Mouse (Mus musculus): Measurements from ENCODE around the gene Brms1.

DNA sequence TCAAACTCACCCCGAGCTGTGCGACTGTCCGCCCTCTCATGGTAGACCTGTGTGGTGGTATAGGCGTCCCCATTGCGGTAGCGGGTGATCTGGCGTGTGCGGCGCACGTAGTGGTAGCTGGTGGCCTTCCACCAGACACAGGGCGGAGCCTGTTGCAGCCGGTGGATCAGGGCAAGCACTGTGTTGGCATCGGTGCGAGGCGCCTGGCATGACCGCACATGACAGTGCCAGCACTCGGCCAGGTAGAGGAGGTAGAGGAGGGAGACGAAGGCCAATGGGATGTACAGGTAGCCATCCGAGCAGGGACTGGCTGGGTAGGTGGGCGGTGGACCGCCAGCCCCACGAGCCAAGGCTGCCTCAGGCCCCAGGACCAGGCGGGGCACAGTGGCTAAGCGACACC, 41.4 kb downstream of the Brms1 start:
- TF ChIP-seq CTCF (IDR thresholded peaks at IDR 0.05; ENCODE audit: control insufficient read depth, insufficient read depth, low read length) = no peak
- TF ChIP-seq POLR2A (IDR thresholded peaks at IDR 0.05; ENCODE audit: borderline replicate concordance, control insufficient read depth, low read depth, low read length) = no peak
